Mouse (Mus musculus) inflammation-experienced regulatory T-cells, adult 6 months (primary cell): ENCODE data around the gene Sbpl. TPM values are rescaled to one million over a fixed set of nuclear protein-coding genes. Genes with fewer than 3 reads are reported as not detected.

Experiments
- ATAC-seq: one replicate; pipeline ENCODE4 v1.8.0; 2017
- polyA plus RNA-seq, 3 experiments: library from polyadenylated mRNA; unstranded; fragments of 100-300 nt; shearing (Covaris generic); gene quantifications; one replicate each; pipeline ENCODE4 v1.2.1; 2017

Sbpl gene
- not detected for polyA plus RNA-seq

DNA sequence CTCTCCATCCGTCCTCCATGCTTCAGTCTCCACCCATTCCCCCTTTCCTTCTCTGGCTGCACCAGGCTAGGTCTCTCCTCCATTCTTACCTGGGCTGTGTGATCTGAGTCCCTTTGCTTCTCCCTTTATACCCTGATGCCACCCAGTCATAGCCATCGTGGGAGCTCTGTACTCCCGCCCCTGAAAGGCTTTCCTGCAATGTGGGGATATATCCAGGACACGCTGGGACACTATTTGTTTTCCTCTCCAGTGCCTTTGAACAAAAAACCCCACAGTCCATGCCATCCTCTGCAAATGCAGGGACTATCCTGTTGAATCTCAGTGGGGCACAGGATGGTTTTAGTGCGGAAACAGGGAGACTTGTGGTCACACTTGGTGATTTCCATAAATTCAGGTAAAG lies at the start of gene Sbpl:
Sbpl (minus strand) TSS at position 101 of the 400 bp plus-strand sequence.
- no peak for ATAC-seq

DNA sequence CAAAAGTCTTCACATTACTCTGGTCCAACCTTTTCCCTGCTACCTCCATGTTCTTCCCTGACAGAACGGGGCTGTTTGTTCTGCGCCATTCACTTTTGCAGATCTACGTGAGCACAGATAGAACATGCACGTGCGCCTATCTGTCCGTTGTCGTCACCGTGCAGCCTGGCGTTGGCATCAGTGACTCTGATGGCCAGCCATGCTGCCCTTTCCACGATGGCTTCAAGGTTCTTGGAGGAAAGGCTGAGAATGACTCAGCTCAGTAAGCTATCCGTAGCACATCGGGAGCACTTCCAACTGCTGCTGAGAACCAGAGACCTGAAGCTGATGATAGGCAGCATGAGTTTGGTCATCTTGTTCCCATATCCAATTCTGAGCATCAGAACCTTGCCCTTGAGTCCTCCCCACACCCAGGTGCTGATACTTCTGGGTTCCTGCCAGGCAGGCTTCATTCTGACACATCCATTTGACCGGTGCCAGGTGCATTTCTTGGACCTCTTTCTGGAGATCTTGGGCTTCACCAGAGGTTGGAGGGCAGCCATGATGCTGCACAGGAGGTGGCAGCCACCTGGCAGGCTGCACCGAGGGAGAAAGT lies 49.1 kb upstream of the Sbpl start:
- ATAC-seq = no peak

GRCm38 (mm10) chr17:24000404-24000803 lies 45.3 kb upstream of the Sbpl start:
- ATAC-seq = no peak

GRCm38 (mm10) chr17:23998383-23998782 lies 43.3 kb upstream of the Sbpl start:
- ATAC-seq = no peak

DNA sequence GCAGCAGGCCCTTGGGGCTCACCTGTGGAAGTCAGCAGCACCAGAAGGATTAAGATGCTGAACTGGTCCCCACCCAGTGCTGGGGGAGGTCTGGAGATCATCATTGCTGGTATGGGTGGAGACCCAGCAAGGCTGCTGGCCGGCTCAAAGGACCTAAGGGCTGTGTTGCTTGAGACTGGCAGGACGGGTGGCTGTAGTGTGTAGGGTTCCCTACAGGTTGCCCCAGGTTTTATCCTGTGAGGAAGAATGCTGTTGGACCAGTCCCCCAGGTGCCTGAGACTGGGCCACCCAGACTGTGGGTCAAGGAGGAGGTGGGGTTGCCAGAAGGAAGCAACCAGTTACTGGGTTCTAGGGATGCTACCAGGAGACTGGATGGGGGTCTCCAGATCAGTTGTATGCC lies 42.8 kb upstream of the Sbpl start, which contains the start of gene Prss22:
Prss22 (minus strand) TSS at position 200 of the 400 bp plus-strand sequence.
- no peak for ATAC-seq

DNA sequence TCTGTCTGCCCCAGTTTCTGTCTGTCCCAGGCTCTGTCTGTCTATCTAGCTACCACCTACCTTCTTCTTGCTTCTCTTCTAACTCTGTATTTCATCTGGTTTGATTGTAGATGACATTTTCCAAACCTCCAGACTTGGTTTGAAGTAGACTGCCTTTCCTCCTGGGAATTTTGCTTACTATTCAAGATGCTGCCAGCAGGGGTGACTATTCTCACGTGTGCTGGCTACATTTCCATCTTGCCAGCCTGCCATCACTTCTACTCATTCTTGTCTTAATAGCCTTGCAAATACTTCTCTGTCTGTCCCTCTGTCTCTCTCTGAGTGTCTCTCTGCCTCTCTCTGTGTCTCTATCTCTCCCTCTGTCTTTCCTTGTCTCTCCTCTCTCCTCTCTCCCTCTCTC lies 40.3 kb upstream of the Sbpl start:
- ATAC-seq = no peak

- ATAC-seq = no peak
Measured at GRCm38 (mm10) chr17:23994667-23995066, 39.6 kb upstream of the Sbpl start.

GRCm38 (mm10) chr17:23993559-23994428 lies 38.7 kb upstream of the Sbpl start:
- ATAC-seq = peak; percentile 85

GRCm38 (mm10) chr17:23992789-23993553 lies 37.9 kb upstream of the Sbpl start:
- ATAC-seq = no peak

- ATAC-seq = no peak
Measured at GRCm38 (mm10) chr17:23989802-23990201, 34.7 kb upstream of the Sbpl start.

DNA sequence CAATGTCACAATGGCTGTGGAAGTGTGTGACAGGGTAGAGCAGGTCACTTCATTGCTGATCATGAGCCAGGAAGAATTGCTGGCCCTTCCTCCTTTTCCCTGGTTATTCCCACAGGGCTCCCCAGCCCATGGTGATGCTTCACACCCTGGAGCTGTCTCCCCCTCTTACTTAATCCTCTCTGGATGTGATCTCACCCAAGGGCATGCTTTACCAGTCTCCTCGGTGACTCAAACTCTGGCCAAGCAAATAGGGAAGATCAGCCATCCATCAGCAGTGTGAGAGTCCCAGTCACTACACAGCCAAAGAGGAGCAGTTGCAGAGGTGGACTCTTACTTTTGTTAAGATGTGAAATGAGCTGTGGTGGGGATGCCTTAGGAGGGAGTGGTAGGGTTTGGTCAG lies 29.9 kb upstream of the Sbpl start:
- ATAC-seq = no peak

DNA sequence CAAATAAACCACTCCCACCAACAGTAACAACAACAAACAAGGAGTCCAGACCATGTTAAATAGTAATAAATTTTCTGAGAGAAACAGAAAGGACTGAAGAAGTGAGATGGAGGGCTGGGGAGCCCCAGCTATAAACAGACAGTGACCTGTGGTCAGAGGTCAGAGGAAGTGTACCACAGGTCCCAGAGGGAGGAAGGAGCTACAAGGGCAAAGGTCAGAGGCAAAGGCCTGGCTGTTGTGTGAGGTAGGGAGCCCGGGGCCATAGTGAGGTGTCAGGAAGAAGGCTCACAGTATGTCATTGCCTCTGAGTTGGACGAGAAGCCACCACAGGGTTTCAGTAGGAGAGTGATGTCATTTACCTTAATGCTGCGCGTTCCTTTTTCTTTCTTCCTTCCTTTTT lies 27.8 kb upstream of the Sbpl start:
- ATAC-seq = no peak

DNA sequence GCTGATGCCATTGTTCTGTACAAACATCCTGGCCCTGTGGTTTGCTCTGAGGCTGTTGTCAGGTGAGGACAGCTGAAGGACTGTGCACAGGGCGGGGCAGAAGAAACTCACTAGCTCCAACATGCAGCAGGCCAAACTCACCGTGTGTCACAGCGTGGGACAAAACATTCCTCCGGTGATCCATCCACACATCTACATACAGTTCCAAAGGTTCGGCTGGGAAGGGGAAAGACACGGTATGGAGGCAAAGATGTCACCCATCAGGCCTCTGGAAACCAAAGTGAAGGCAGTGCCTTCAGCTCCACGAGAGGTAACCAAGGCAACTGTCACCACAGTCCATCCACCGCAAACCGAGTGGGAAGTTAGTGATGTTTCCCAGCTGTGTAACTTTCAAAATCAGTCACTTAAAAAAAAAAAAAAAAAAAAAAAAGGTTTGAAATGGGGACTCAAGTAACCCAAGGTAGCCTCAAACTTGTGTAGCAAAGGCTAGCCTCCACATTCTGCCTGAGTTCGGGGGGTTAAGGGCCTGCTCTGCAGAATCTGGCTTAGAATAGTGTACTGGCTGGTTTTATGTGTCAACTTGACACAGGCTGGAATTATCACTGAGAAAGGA lies 25.3 kb upstream of the Sbpl start, which contains the start of gene Prss30:
Prss30 (minus strand) TSS at position 270 of the 613 bp plus-strand sequence.
- ATAC-seq = no peak

DNA sequence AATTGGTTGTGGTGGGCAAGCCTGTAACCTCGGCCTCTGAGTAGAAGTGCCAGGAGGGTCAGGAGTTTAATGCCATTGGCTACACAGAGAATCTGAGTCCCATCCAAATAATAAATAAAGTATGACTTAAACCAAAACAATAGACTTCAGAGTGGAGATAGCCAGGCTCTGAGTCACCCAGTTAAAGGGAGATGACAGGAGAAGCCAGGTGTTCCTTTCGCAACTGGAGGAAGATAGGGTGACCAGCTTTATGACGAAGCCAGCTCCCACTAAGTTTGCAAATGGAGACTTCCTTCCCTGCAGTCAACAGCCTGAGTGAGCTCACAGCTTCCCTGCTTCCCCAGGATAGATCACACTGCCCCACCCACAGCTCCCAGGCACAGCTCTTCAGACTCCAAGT lies 24.4 kb upstream of the Sbpl start:
- no peak for ATAC-seq

DNA sequence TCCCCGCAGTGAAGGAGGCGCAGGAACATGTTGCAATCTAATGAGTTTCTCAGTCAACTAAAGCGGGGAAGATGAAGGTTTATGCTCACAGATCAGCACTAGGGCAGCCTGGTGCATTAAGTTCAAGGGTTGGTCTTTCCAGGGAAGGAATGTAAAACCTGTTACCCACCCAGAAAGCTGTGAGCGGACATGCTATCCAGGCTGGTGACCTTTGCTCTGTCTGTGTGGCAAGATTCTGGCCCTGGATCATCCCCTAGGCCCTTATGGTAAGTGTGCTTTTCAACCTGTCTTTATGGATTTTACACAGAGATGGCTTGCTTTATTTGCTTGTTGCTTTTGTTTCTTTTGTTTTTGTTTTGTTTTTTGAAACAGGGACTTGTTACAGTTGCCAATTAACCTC lies 21.6 kb upstream of the Sbpl start:
- no peak for ATAC-seq

DNA sequence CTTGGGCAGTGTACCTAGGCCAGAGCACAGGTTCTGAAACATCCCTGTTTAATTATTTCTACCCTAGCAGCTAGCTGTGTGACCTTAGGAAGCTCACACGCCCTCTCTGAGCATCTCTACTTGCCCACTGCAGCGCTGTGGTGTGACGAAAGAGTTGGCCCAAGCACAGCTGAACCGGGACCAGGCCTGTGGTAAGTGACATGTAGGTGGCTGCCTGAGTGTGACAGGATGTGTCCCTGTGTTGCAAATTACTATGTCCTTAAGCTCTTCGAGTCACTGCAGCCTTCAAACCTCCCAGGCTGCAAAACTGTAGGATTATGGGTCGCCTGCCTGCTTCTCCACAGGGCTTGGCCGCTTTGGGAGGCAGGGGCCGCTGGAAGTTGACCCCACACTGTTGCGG lies 16.2 kb upstream of the Sbpl start:
- ATAC-seq = no peak

DNA sequence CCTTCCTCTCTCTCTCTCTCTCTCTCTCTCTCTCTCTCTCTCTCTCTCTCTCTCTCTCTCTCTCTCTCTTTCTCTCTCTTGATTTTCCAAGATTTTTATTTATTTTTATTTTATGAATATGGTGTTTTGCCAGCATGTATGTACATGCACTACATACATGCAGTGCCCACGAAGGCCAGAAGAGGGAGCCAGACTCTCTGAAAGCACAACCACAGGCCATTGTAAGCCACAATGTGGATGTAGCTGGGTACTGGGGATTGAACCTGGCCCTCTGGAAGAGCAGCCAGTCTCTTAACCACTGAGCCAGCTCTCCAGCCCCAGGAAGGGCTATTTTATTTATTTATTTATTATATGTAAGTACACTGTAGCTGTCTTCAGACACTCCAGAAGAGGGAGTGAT lies 14.2 kb upstream of the Sbpl start:
- peak; percentile 46 for ATAC-seq

GRCm38 (mm10) chr17:23968780-23969179 lies 13.7 kb upstream of the Sbpl start:
- no peak for ATAC-seq

- ATAC-seq = no peak
Measured at GRCm38 (mm10) chr17:23966658-23967401, 11.8 kb upstream of the Sbpl start.

- no peak for ATAC-seq
Measured at GRCm38 (mm10) chr17:23965805-23966425, 10.8 kb upstream of the Sbpl start.

DNA sequence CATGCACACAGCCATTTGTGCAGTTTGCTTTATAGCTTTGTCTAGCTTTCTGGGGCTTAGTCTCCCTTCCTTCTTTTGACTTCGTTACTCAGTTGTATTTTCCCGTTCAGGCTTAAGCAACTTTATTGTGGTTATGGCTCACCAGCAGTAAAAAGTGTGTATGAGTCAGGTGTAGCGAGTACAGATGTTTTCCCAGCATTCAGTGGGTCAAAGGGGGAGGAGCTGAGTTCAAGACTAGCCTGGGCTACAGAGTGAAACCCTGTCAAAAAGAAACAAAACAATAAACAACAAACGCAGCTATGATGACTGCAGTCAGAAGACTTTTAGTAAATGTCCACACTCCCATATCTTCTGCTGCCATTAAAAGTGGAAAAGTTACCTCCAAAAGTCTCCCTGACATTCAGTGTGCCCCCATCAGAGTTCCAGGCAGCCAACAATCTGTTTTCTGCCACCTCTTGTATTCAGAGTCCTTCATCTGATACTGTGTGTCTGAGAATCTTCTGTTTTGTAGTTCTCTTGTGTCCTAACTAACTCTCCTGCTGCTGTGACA lies 6.6 kb upstream of the Sbpl start:
- ATAC-seq = no peak
